Mouse (Mus musculus) stomach, postnatal 0 days (tissue): ENCODE data around the gene Rpl37a.

ENCODE experiments used
- CTCF ChIP-seq: IDR thresholded peaks from 2 replicates; pipeline ENCODE4 v1.5.1; 2016; ENCODE audit warnings: antibody characterized with exemption, low read depth, mild to moderate bottlenecking, moderate library complexity
- EP300 ChIP-seq: optimal IDR thresholded peaks from 2 replicates; pipeline ENCODE3; 2016; ENCODE audit warnings: antibody characterized with exemption

- TF ChIP-seq CTCF (no peak), EP300 (no peak)
Observed at GRCm38 (mm10) chr1:72696256-72696655, 14.8 kb upstream of the Rpl37a start.
